Mouse (Mus musculus) stomach, postnatal 0 days (tissue): ENCODE measurements at regions not wholly inside any gene's neighbourhood (a gene's known extent, or its start where the extent isn't known, plus 50 kb on each side); places are given as distances from the start of the nearest gene placed in this dataset.

Experiments
- ATAC-seq: fragments of 200-750 bp; cut with Nextera tagmentation; 2 replicates; pipeline ENCODE4 v1.8.0; 2017; ENCODE audit not compliant: low FRiP score, low TSS enrichment
- DNase-seq: peaks from one replicate; pipeline ENCODE4 v3.0.0-alpha.2; 2016; ENCODE audit warnings: low spot score
- H3K27ac ChIP-seq: fragments of 300-500 bp; sonication (generic); replicated peaks from 2 replicates; pipeline ENCODE4 v1.5.1; 2014; ENCODE audit warnings: mild to moderate bottlenecking, control low read depth
- H3K27me3 ChIP-seq: fragments of 300-500 bp; sonication (generic); 2 replicates; pipeline ENCODE4 v1.6.1; 2014; ENCODE audit warnings: low read length; ENCODE audit not compliant: control insufficient read depth, insufficient read depth
- H3K36me3 ChIP-seq: fragments of 300-500 bp; sonication (generic); 2 replicates; pipeline ENCODE4 v1.6.1; 2014; ENCODE audit warnings: low read length, mixed read lengths; ENCODE audit not compliant: control insufficient read depth, insufficient read depth
- H3K4me1 ChIP-seq: fragments of 300-500 bp; sonication (generic); replicated peaks from 2 replicates; pipeline ENCODE4 v1.6.1; 2014; ENCODE audit warnings: antibody characterized with exemption; ENCODE audit not compliant: control insufficient read depth, insufficient read depth
- H3K4me2 ChIP-seq: fragments of 300-500 bp; sonication (generic); replicated peaks from 2 replicates; pipeline ENCODE4 v1.6.1; 2014; ENCODE audit warnings: low read depth, mild to moderate bottlenecking, control low read depth, moderate library complexity
- H3K4me3 ChIP-seq: fragments of 300-500 bp; sonication (generic); 2 replicates; pipeline ENCODE4 v1.5.1; 2014; ENCODE audit warnings: low read depth, low read length, control low read depth
- H3K9ac ChIP-seq: fragments of 300-500 bp; sonication (generic); 2 replicates; pipeline ENCODE4 v1.6.1; 2014; ENCODE audit warnings: mild to moderate bottlenecking, low read length, control low read depth, mixed read lengths
- H3K9me3 ChIP-seq: fragments of 300-500 bp; sonication (generic); 2 replicates; pipeline ENCODE4 v1.6.1; 2016; ENCODE audit warnings: low read length; ENCODE audit not compliant: control insufficient read depth
- CTCF ChIP-seq: IDR thresholded peaks from 2 replicates; pipeline ENCODE4 v1.5.1; 2016; ENCODE audit warnings: antibody characterized with exemption, low read depth, mild to moderate bottlenecking, moderate library complexity
- EP300 ChIP-seq: optimal IDR thresholded peaks from 2 replicates; pipeline ENCODE3; 2016; ENCODE audit warnings: antibody characterized with exemption
- WGBS: fragments of 180-500 bp; shearing (Covaris S2); extraction: QIAGEN DNeasy Blood & Tissue Kit; methylation state at CpG from one replicate; pipeline ENCODE4 v1.1.7; 2014; 5-methylcytosine and 5-hydroxymethylcytosine counted together

GRCm38 (mm10) chr5:64414519-64414918 is 258.4 kb downstream of the Tbc1d1 start:
- ATAC-seq (no peak), DNase-seq (peak; percentile 10)
- Histone ChIP-seq H3K36me3 (no peaks in the 10 kb centered on the region), H3K4me2 (no peak overlapping the region), H3K9ac (no peak overlapping the region), H3K27ac (no peak overlapping the region), H3K27me3 (no peaks in the 10 kb centered on the region), H3K9me3 (no peaks in the 10 kb centered on the region), H3K4me1 (no peaks in the 10 kb centered on the region), H3K4me3 (no peak overlapping the region)
- WGBS = 58% methylated on average over 5 of the region's 5 CpGs
- TF ChIP-seq CTCF (no peak), EP300 (no peak)

GRCm38 (mm10) chr5:64419395-64419794 is 263.3 kb downstream of the Tbc1d1 start:
- Histone ChIP-seq H3K4me2 (no peak overlapping the region), H3K9me3 (no peaks in the 10 kb centered on the region), H3K9ac (no peak overlapping the region), H3K4me3 (no peak overlapping the region; the same call in 1 of the 2 replicates), H3K27me3 (no peaks in the 10 kb centered on the region), H3K27ac (no peak overlapping the region), H3K36me3 (no peaks in the 10 kb centered on the region), H3K4me1 (no peaks in the 10 kb centered on the region)
- no peak for TF ChIP-seq EP300
- TF ChIP-seq CTCF = no peak
- no peak for DNase-seq
- ATAC-seq = no peak
- WGBS = 89% methylated on average over 1 of the region's 1 CpGs

GRCm38 (mm10) chr5:64422787-64423587 is 266.9 kb downstream of the Tbc1d1 start:
- ATAC-seq = peak; percentile 54; the same call in 1 of the 2 replicates

GRCm38 (mm10) chr5:64428822-64429221 is 272.7 kb downstream of the Tbc1d1 start:
- no peak overlapping the region for H3K9ac ChIP-seq
- no peak overlapping the region for H3K4me2 ChIP-seq
- no peaks in the 10 kb centered on the region for H3K36me3 ChIP-seq
- H3K27ac ChIP-seq = no peak overlapping the region
- H3K27me3 ChIP-seq = no peaks in the 10 kb centered on the region
- ATAC-seq (no peak), DNase-seq (no peak)
- H3K9me3 ChIP-seq = no peaks in the 10 kb centered on the region
- no peak overlapping the region for H3K4me3 ChIP-seq
- no peaks in the 10 kb centered on the region for H3K4me1 ChIP-seq
- TF ChIP-seq CTCF = no peak
- TF ChIP-seq EP300 = no peak
- WGBS = 48% methylated on average over 8 of the region's 8 CpGs

More at GRCm38 (mm10) chr5:64422787-64423587, 266.9 kb downstream of the Tbc1d1 start:
- 16% methylated on average over 13 of the region's 13 CpGs for WGBS
- H3K4me3 ChIP-seq = no peak overlapping the region
- H3K9ac ChIP-seq = no peak overlapping the region
- H3K27ac ChIP-seq = peak overlapping the region; percentile 69; the same call in 1 of the 2 replicates
- peak; percentile 42 for DNase-seq
- TF ChIP-seq EP300 (no peak), CTCF (no peak)
- no peaks in the 10 kb centered on the region for H3K4me1 ChIP-seq
- H3K36me3 ChIP-seq = no peaks in the 10 kb centered on the region
- no peaks in the 10 kb centered on the region for H3K27me3 ChIP-seq
- H3K4me2 ChIP-seq = no peak overlapping the region
- no peaks in the 10 kb centered on the region for H3K9me3 ChIP-seq

- Histone ChIP-seq H3K4me1 (no peaks in the 10 kb centered on the region), H3K4me2 (no peak overlapping the region), H3K27ac (peak overlapping the region; percentile 91), H3K27me3 (no peaks in the 10 kb centered on the region), H3K36me3 (no peaks in the 10 kb centered on the region), H3K9me3 (no peaks in the 10 kb centered on the region), H3K9ac (no peak overlapping the region), H3K4me3 (no peak overlapping the region)
- ATAC-seq (peak; percentile 82), DNase-seq (peak; percentile 70)
- WGBS = 69% methylated on average over 3 of the region's 3 CpGs
- TF ChIP-seq CTCF (peak; percentile 57), EP300 (no peak)
These were observed 274.4 kb downstream of the Tbc1d1 start for GRCm38 (mm10) chr5:64430501-64430900.

GRCm38 (mm10) chr5:64431624-64432023 is 275.5 kb downstream of the Tbc1d1 start:
- Histone ChIP-seq H3K9ac (no peak overlapping the region), H3K4me1 (no peaks in the 10 kb centered on the region), H3K4me3 (no peak overlapping the region), H3K27ac (peak overlapping the region; percentile 91), H3K9me3 (no peaks in the 10 kb centered on the region), H3K4me2 (no peak overlapping the region), H3K27me3 (no peaks in the 10 kb centered on the region), H3K36me3 (no peaks in the 10 kb centered on the region)
- DNase-seq (peak; percentile 85), ATAC-seq (peak; percentile 98)
- 51% methylated on average over 6 of the region's 6 CpGs for WGBS
- TF ChIP-seq EP300 (no peak), CTCF (no peak)
